ENCODE assay signal across 8 mouse cellular contexts in the genomic region with DNA sequence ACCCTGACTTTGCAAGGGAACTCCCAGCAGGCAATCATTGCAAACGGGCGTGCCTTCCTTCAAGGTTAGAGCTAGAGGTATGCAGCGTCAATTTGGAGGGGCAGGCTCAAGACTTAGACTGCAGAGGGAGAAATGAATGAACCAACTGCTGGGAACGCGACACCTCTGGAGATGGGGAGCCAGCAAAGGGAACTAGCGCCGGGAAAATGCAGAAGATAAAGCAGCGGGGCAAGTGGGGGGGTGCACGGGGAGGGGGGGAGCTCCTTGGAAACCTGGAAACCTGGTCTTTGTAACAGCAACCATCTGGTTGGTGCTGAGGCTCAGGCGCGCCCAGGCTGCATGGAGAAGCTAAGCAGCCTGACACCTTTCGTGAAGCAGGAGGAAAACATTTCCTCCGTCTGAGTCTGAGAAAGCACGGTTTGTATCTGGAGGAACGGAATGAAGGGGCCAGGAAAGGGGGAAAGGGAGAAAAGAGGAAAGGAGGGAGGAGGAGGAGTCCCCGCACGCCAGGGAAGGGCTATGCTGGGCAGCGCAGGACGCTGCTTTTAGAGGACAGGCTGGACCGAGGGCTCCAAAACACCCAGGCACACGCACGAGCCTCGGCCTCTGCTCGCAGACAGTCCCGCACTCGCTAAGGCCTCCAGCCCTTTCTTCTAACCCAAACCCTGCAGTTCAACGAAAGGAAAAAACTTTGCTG. TPM values are rescaled to one million over a fixed set of nuclear protein-coding genes. Genes with fewer than 3 reads are reported as not detected.
DNase-seq lines count a peak whose midpoint lies in the region; ATAC-seq lines count a peak whose summit lies in the region.

No protein-coding gene starts in this region.

- H3K27me3 ChIP-seq in forebrain, embryonic 10.5 days (ENCODE audit: poor library complexity, severe bottlenecking) = no peaks in the 10 kb centered on the region

- no peaks in the 10 kb centered on the region for H3K9me3 ChIP-seq in forebrain, embryonic 10.5 days

- H3K4me3 ChIP-seq in forebrain, embryonic 10.5 days = peak overlapping the region; percentile 98

- peak; percentile 31 for DNase-seq in kidney, adult 11 months
- no peak for DNase-seq in kidney, adult 8-10 months
- DNase-seq in R1 (ENCODE audit: low read depth, low spot score) = peak; percentile 92
- peak; percentile 50 for DNase-seq in forebrain, embryonic 10.5 days (ENCODE audit: extremely low spot score, low spot score)
- DNase-seq in kidney, adult 9 months = peak; percentile 37
- DNase-seq in yolk sac, embryonic 10.5 days (ENCODE audit: low spot score) = peak; percentile 32
- no peak for DNase-seq in urinary bladder, postnatal 4 days (ENCODE audit: low spot score in 2 of 2)

- H3K27ac ChIP-seq in forebrain, embryonic 10.5 days = peak overlapping the region; percentile 100

- H3K36me3 ChIP-seq in forebrain, embryonic 10.5 days (replicated peaks) = no peaks in the 10 kb centered on the region

- peaks cover 70% of the 10 kb centered on the region for H3K4me1 ChIP-seq in forebrain, embryonic 10.5 days

- under 1% methylated on average over 27 of the region's 27 CpGs for WGBS in forebrain, embryonic 10.5 days

- 0 out of 2 replicates have a peak, but pooled peaks have one; percentile 0 for ATAC-seq in megakaryocyte progenitor cell, adult 5-6 weeks (replicated peaks; ENCODE audit: poor library complexity)

RNA-seq across cellular contexts. Expression of a gene that starts 3.3 kb away (rescaled TPM):
- 78.1 and 81.6 TPM in 2 replicates for polyA plus RNA-seq in forebrain, embryonic 10.5 days (2016; fragmentation: Nextera tagmentation; extraction: Ambion mirVana)
- total RNA-seq in megakaryocyte progenitor cell, adult 5-6 weeks (2015) = 9.0 and 15.0 TPM in 2 replicates
- 4.2 and 7.1 TPM in 2 replicates for total RNA-seq in megakaryocyte progenitor cell, adult 5-6 weeks (2017)

Comparison
In these comparisons a context has a peak if more than half of its experiments do, and no peak if none do; other contexts are left out.
1. DNase-seq: peak in kidney, adult 11 months (single experiment), R1 (single experiment), forebrain, embryonic 10.5 days (single experiment), kidney, adult 9 months (single experiment) and yolk sac, embryonic 10.5 days (single experiment); none in kidney, adult 8-10 months (0 of 2) and urinary bladder, postnatal 4 days (0 of 2).